Mouse (Mus musculus) hindbrain, embryonic 12.5 days (tissue): ENCODE measurements around the gene 4930451I11Rik. TPM values are rescaled to one million over a fixed set of nuclear protein-coding genes. Genes with fewer than 3 reads are reported as not detected.

Source experiments
- ATAC-seq: fragments of 200-750 bp; cut with Nextera tagmentation; 2 replicates; pipeline ENCODE4 v1.8.0; 2017; ENCODE audit warnings: moderate TSS enrichment; ENCODE audit not compliant: low FRiP score
- H3K27ac ChIP-seq: fragments of 300-500 bp; sonication (generic); 2 replicates; pipeline ENCODE4 v1.5.1; 2016; ENCODE audit warnings: mild to moderate bottlenecking
- H3K27me3 ChIP-seq: fragments of 300-500 bp; sonication (generic); 2 replicates; pipeline ENCODE4 v1.6.1; 2016; ENCODE audit warnings: mild to moderate bottlenecking
- H3K36me3 ChIP-seq: fragments of 300-500 bp; sonication (generic); 2 replicates; pipeline ENCODE4 v1.6.1; 2016; ENCODE audit warnings: mild to moderate bottlenecking
- H3K4me1 ChIP-seq: fragments of 300-500 bp; sonication (generic); 2 replicates; pipeline ENCODE4 v1.6.1; 2016
- H3K4me2 ChIP-seq: fragments of 300-500 bp; sonication (generic); replicated peaks from 2 replicates; pipeline ENCODE4 v1.6.1; 2016; ENCODE audit warnings: mild to moderate bottlenecking
- H3K4me3 ChIP-seq: fragments of 300-500 bp; sonication (generic); 2 replicates; pipeline ENCODE4 v1.5.1; 2016; ENCODE audit warnings: mild to moderate bottlenecking
- H3K9ac ChIP-seq: fragments of 300-500 bp; sonication (generic); 2 replicates; pipeline ENCODE4 v1.6.1; 2016; ENCODE audit warnings: mild to moderate bottlenecking, moderate library complexity
- H3K9me3 ChIP-seq: fragments of 300-500 bp; sonication (generic); replicated peaks from 2 replicates; pipeline ENCODE4 v1.6.1; 2016; ENCODE audit warnings: mild to moderate bottlenecking
- WGBS: fragments of 180-500 bp; shearing (Covaris S2); methylation state at CpG from one replicate; pipeline ENCODE4 v1.1.7; 2016; 5-methylcytosine and 5-hydroxymethylcytosine counted together
- polyA plus RNA-seq: library from polyadenylated mRNA; unstranded; fragments of >200 nt; fragmentation: Nextera tagmentation; extraction: Ambion mirVana; gene quantifications from 2 replicates; pipeline ENCODE4 v1.2.1, GENCODE M21; 2016

4930451I11Rik gene
- polyA plus RNA-seq = not detected in 2 replicates

DNA sequence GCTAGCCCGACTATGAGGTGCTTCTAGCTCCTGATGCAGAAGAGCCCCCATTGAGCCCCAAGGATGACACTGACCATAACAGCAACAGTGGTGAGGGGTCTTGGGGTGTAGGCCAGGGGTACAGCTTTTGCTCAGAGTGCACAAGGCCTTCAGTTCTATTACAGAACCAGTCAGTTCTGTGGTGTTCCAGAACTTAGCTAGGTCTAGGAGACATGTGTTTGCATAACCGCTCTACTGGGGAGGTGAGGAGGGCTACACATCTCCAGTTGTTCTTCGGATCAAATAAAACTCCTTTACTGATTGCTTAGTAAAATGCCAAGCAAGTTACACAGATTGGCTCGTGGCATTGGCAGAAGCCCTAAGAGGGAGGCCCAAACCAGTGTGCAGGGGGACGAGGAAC, at the start of gene 4930451I11Rik:
4930451I11Rik (minus strand) TSS at position 101 of the 400 bp plus-strand sequence.
- 59% methylated on average over 5 of the region's 5 CpGs for WGBS
- peaks cover 22% of the 10 kb centered on the region for H3K4me1 ChIP-seq
- H3K9me3 ChIP-seq = no peaks in the 10 kb centered on the region
- peak; percentile 19; the same call in 1 of the 2 replicates for ATAC-seq
- H3K4me3 ChIP-seq = peak within 1 kb of the TSS; percentile 27
- H3K27ac ChIP-seq = no peak within 1 kb of the TSS
- H3K9ac ChIP-seq = 0 out of 2 replicates have a peak within 1 kb of the TSS, but pooled peaks have one; percentile 15
- peak within 1 kb of the TSS; percentile 53 for H3K4me2 ChIP-seq
- H3K36me3 ChIP-seq = no peaks in the 10 kb centered on the region
- H3K27me3 ChIP-seq = no peaks in the 10 kb centered on the region; the same call in 1 of the 2 replicates

DNA sequence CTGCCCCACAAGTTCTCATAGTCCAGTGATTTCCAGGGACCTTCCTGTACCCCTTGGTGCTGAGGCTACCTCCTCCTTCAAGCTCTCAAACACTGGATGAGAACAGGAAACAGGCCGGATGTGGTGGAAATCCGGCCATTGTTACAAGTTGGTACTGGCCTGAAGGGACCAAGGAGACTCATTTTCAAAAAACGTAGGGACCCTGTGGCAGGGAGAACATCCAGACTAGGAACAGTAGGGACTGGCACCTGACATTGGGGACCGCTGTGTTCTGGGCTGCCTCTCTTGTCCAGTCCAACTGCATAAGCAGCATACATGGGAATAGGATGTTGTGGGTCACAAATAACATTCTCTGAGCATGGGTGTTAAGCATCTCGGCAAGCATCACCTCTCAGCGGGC, 49.6 kb upstream of the 4930451I11Rik start:
- no peak overlapping the region for H3K4me3 ChIP-seq
- H3K4me1 ChIP-seq = peaks cover 36% of the 10 kb centered on the region
- H3K9ac ChIP-seq = 0 out of 2 replicates have a peak overlapping the region, but pooled peaks have one; percentile 93
- ATAC-seq = no peak
- no peak overlapping the region for H3K27ac ChIP-seq
- H3K36me3 ChIP-seq = peaks cover 44% of the 10 kb centered on the region
- H3K9me3 ChIP-seq = no peaks in the 10 kb centered on the region
- peak overlapping the region; percentile 97 for H3K4me2 ChIP-seq
- no peaks in the 10 kb centered on the region for H3K27me3 ChIP-seq
- 87% methylated on average over 6 of the region's 6 CpGs for WGBS

DNA sequence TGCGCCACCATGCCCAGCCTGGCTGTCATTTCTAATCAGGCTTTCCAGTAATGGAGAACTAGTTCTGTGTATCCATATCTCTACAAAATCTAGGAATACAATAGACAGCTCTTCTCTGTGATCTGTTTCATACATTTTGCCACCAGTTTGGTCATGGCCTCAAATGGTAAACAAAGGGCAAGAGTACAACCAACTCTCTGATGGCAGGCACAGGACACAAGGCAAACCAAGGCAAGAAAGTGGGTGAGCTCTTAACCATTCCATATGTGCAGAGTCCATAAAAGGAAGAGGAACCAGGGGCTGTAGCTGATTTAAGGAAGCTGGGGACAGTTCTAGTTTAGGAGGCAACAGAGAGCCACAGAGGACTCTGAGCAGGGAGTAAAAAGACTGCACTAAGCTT, 45.8 kb upstream of the 4930451I11Rik start:
- 100% methylated on average over 1 of the region's 1 CpGs for WGBS
- peaks cover 82% of the 10 kb centered on the region for H3K36me3 ChIP-seq
- H3K27me3 ChIP-seq = no peaks in the 10 kb centered on the region
- H3K9ac ChIP-seq = no peak overlapping the region
- no peak overlapping the region for H3K27ac ChIP-seq
- H3K9me3 ChIP-seq = no peaks in the 10 kb centered on the region
- H3K4me3 ChIP-seq = no peak overlapping the region
- ATAC-seq = no peak
- peaks cover 21% of the 10 kb centered on the region for H3K4me1 ChIP-seq
- H3K4me2 ChIP-seq = no peak overlapping the region

DNA sequence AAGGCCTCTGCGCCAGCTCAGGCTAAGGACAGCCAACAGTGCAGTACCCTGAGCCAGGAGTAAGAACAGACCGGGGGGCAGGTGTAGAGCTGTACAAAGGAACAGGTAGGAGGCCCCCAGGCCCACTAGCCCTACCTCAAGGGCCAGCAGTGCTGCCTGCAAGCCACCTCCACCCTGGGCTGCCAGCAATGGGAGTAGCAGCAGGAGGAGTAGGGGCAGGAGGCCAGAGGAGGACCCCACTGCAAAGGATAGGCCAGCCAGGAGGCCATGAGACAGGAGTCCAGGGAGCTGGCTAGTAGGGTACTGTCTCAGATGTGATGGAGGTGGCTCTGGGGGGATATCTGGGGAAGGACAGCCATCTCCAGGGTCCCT, 39.1 kb upstream of the 4930451I11Rik start:
- no peaks in the 10 kb centered on the region for H3K4me1 ChIP-seq
- no peak overlapping the region for H3K4me3 ChIP-seq
- no peak overlapping the region for H3K27ac ChIP-seq
- H3K27me3 ChIP-seq = no peaks in the 10 kb centered on the region
- peaks cover 100% of the 10 kb centered on the region for H3K36me3 ChIP-seq
- H3K9me3 ChIP-seq = no peaks in the 10 kb centered on the region
- no peak overlapping the region for H3K4me2 ChIP-seq
- WGBS = 97% methylated on average over 2 of the region's 2 CpGs
- ATAC-seq = no peak
- H3K9ac ChIP-seq = no peak overlapping the region; the same call in 1 of the 2 replicates

DNA sequence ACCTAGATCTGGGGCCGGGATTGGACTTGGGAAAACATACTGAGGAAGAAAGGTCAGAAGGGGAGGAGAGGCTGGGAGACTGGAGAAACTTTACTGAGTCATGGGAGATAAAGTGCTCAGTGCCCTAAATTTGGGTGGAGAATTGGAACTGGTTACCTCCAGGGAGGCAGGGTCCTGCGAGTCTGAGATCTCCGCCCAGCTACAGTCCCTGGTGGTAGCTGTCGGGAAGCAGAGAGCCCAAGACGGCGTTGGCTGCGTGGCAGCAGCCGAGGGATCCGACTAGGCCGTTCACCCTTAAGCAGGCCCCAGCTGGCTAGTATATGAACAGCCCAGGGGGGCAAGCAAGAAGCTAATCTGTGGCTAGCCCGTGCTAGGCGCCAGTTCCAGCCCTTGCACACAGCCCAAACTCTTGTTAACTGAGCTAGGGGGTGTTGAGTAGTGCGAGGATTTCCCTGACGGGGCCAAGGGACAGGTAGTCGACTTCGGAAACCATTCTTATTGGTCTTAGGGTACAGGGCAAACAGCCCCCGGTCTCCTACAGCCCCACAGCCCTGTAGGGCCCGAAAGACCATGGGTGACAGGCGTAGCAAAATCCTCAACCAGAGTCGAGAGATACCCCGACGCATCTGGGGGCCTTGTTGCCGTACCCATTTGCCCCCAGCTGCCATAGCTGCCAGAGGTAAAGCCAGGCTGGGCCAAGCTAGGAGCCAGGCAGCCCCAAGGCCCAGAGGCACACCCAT, 38.5 kb upstream of the 4930451I11Rik start:
- 92% methylated on average over 23 of the region's 23 CpGs for WGBS
- Histone ChIP-seq H3K27ac (no peak overlapping the region), H3K4me3 (no peak overlapping the region; the same call in 1 of the 2 replicates)

DNA sequence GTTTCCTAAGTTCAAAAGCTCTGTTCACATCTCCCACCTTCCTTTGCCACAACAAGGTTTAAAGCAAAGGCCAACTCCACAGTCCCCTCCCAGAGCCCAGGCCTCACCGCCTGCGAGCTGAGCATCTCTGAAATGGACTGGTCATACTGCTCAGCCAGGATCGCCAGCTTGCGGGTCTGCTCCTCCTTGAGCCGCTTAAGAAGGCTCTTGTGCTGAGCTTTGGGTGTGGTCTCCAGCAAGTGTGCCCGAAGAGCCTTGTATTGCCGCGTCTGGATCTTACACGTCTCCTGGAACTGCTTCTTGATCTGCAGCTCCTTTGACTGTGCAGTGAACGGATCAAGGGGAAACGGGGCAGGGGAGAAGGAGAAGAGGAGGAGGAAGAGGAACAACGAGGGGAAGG, 36.6 kb upstream of the 4930451I11Rik start:
- Histone ChIP-seq H3K9ac (no peak overlapping the region), H3K4me1 (peaks cover 15% of the 10 kb centered on the region), H3K9me3 (no peaks in the 10 kb centered on the region), H3K4me3 (no peak overlapping the region), H3K36me3 (peaks cover 93% of the 10 kb centered on the region), H3K4me2 (no peak overlapping the region), H3K27me3 (no peaks in the 10 kb centered on the region), H3K27ac (no peak overlapping the region)
- 91% methylated on average over 12 of the region's 12 CpGs for WGBS
- no peak for ATAC-seq

More for the DNA sequence above, 38.5 kb upstream of the 4930451I11Rik start:
- H3K9ac ChIP-seq = no peak overlapping the region
- H3K36me3 ChIP-seq = peaks cover 100% of the 10 kb centered on the region
- no peak overlapping the region for H3K4me2 ChIP-seq
- ATAC-seq = no peak
- no peaks in the 10 kb centered on the region for H3K4me1 ChIP-seq
- no peaks in the 10 kb centered on the region for H3K9me3 ChIP-seq
- no peaks in the 10 kb centered on the region for H3K27me3 ChIP-seq

DNA sequence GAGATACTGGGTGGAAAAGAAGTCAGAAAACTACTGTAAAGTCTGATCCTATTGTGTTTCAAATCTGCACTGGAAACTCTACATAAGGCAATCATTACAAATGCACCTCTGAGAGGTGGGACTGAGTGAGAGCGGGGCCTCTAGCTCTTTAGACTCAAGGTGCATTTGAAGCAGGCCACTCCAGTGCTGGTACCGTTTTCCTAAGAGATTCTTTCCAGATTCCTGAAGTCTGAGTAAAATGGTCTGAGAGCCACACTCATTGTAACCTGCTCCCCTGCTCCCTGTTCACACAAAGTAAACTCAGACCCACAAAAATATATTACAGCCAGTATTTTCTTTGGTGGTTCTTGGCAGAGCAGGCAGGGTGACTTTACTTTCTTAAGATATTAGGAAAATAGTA, 36.1 kb upstream of the 4930451I11Rik start:
- Histone ChIP-seq H3K4me3 (no peak overlapping the region), H3K9ac (no peak overlapping the region), H3K27me3 (no peaks in the 10 kb centered on the region), H3K9me3 (no peaks in the 10 kb centered on the region), H3K4me1 (peaks cover 20% of the 10 kb centered on the region), H3K4me2 (no peak overlapping the region), H3K27ac (no peak overlapping the region), H3K36me3 (peaks cover 88% of the 10 kb centered on the region)
- ATAC-seq = no peak
- 92% methylated on average over 2 of the region's 2 CpGs for WGBS

DNA sequence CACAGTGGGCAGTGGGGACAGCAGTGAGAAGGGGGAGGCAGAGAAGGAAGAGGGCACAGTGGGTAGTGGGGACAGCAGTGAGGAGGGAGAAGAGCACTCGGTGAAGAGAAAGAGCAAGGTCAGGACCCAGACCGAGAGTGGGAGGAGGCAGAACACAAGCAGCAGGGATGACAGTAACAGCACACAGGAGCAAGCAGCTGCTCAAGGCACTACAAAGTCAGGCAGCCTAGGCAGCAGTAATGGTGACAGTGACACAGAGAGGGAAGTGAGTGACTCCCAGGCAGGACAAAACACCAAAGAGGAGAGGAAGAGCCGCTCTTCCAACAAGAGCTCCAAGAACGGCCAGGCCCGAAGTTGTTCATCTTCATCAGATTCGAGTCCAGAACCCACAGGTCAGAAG, 32.4 kb upstream of the 4930451I11Rik start:
- Histone ChIP-seq H3K9ac (peak overlapping the region; percentile 72), H3K9me3 (no peaks in the 10 kb centered on the region), H3K4me2 (peak overlapping the region; percentile 81), H3K27ac (peak overlapping the region; percentile 62), H3K27me3 (no peaks in the 10 kb centered on the region), H3K4me1 (peaks cover 29% of the 10 kb centered on the region), H3K4me3 (peak overlapping the region; percentile 63), H3K36me3 (peaks cover 57% of the 10 kb centered on the region)
- no peak for ATAC-seq
- WGBS = 58% methylated on average over 6 of the region's 6 CpGs

DNA sequence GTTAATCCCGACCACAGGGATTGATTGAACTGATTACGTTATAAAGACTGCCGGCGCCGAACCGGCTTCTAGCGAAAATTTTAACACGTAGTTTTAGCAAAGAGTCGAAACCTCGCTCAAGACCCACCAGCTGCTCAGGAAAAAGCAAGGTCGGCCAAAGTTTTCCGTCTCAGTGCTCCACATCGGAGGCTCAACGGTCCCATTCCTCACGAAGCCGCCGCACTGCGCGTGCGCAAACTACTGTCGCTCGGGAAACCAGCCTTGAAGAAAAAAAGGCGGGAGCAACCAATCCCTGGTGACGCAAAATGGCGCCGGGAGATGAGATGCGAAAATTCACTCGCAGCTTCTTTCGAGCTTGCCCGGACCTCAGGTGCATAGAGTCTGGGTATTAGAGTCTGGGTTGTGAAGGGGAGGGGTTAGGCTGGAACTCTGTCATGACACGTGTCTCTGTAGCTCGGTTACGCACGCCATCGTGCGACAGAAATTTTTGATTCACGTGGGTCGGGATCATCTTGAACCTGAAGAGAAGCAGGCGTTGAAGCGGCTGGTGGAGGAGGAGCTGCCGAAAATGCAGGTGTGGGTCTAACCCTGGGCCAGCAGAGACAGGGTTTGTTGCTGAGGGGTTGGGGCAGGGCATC, 30.8 kb upstream of the 4930451I11Rik start, which contains the start of gene Ino80e:
Ino80e (minus strand) TSS at position 231 of the 638 bp plus-strand sequence.
- under 1% methylated on average over 41 of the region's 41 CpGs for WGBS
- H3K27ac ChIP-seq = peak within 1 kb of the TSS; percentile 77
- peak within 1 kb of the TSS; percentile 63 for H3K4me3 ChIP-seq
- peak within 1 kb of the TSS; percentile 81 for H3K4me2 ChIP-seq
- H3K4me1 ChIP-seq = peaks cover 29% of the 10 kb centered on the region
- peak within 1 kb of the TSS; percentile 72 for H3K9ac ChIP-seq
- H3K9me3 ChIP-seq = no peaks in the 10 kb centered on the region
- H3K36me3 ChIP-seq = peaks cover 55% of the 10 kb centered on the region
- peak; percentile 72 for ATAC-seq
- no peaks in the 10 kb centered on the region for H3K27me3 ChIP-seq

DNA sequence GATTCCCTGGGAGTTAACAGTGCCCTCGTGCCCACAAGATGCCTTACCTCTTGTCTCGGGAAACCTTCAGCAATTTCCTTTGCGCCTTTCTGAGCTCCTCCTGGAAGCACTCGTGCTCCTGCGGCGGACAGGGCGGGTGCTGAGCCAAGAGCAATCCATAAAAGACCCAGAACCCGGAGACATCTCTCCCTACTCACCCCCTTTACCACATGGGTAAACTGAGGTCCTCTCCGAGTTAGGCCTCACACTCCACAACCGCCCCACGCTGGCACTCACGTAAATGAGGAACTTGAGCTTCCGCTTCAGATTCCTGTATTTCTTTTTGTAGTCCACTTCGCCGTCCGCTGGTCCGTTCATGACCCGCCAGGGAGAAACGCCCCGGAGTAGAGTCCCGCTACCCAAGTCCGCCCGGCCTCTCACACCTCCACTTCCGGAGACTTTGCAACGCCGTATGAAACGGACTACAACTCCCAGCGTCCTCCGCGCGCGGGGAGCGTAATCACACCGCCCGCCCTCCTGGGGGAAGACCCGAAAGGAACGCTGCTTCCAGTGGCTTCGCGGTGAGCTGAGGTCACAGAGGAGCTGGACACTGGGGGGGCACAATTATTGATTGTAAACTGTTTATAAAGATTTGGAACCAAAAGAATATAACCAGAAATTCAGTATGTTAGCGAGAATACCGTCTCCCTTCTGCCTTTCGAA, 30.1 kb upstream of the 4930451I11Rik start, which contains the start of gene Hirip3:
Hirip3 (plus strand) TSS at position 544 of the 702 bp plus-strand sequence.
- Histone ChIP-seq H3K4me1 (peaks cover 29% of the 10 kb centered on the region), H3K27ac (peak within 1 kb of the TSS; percentile 77), H3K9me3 (no peaks in the 10 kb centered on the region), H3K4me2 (peak within 1 kb of the TSS; percentile 81), H3K9ac (peak within 1 kb of the TSS; percentile 72), H3K27me3 (no peaks in the 10 kb centered on the region), H3K36me3 (peaks cover 55% of the 10 kb centered on the region), H3K4me3 (peak within 1 kb of the TSS; percentile 63)
- WGBS = 3% methylated on average over 42 of the region's 42 CpGs
- ATAC-seq = peak; percentile 90

DNA sequence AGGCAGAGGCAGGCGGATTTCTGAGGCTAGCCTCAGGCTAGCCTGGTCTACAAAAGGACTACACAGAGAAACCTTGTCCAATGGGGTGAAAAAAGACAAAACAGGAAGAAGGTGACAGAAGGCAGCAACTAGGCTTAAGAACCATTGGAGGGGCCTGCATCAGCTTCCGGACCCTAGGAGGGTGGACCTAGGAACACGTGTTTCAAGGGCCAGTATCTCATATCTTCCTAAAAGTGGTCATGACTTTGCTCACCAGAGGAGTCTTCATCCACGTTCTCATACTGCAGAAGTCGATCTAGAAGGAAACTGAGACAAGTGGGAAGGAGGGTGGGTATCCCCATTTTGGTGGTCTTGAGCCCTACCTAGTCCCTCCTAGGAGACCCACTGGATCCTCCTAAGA, 29.5 kb upstream of the 4930451I11Rik start:
- no peaks in the 10 kb centered on the region for H3K9me3 ChIP-seq
- no peaks in the 10 kb centered on the region for H3K27me3 ChIP-seq
- WGBS = 72% methylated on average over 5 of the region's 5 CpGs
- peaks cover 55% of the 10 kb centered on the region for H3K36me3 ChIP-seq
- H3K9ac ChIP-seq = peak overlapping the region; percentile 66
- ATAC-seq = no peak
- peak overlapping the region; percentile 81 for H3K4me2 ChIP-seq
- no peak overlapping the region for H3K27ac ChIP-seq
- peak overlapping the region; percentile 63 for H3K4me3 ChIP-seq
- H3K4me1 ChIP-seq = peaks cover 29% of the 10 kb centered on the region
